Mouse (Mus musculus): ENCODE measurements around the gene Inka1.

DNA sequence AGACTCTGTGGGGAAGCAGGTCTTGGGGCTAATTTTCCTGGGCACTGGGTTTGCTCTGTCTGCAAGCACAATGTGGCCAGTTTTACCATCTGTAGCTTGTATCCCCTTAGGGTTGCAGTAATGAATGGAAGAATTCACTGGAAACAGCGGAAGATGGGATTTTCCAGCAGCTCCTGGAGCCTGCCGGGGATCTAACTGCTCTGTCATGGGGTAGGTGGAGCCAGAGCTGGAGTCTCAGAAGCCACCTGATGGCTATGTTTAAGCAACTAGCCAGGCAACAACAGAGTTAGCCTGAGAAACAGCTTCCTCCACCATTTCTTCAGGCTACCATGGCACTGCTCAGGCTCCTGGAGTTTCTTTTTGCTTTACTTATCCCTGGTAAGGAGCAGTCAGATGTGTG lies 6.5 kb upstream of the Inka1 start, which contains the start of gene Cdhr4:
- TF ChIP-seq CTCF (conservative IDR thresholded peaks at IDR 0.05; ENCODE audit: insufficient read depth, insufficient read length, low read depth, low read length): no peak
- TF ChIP-seq POLR2A (IDR thresholded peaks at IDR 0.05; ENCODE audit: low read depth, low read length): no peak
